Mouse (Mus musculus) T-helper 17 cell (primary cell): Measurements from ENCODE around the gene Mon2.

Experiments used
- in situ Hi-C, 2 experiments: fragments of 300-600 bp; cut with MboI, MseI; formaldehyde crosslinking; loops; 1 replicate in 1 of 2; 2 replicates in 1 of 2; pipeline ENCODE4 v1.15.1; 2025; ENCODE audit warnings: high pct_unique_total_duplicates in 2 of 2

Gene Mon2

GRCm38 (mm10) chr10:123076245-123077023 lies at the start of gene Mon2:
Gene Mon2, minus strand, starts transcription at chr10:123076505.
- in situ Hi-C loops = no loop called here

GRCm38 (mm10) chr10:123120666-123121392 lies 44.5 kb upstream of the Mon2 start:
- in situ Hi-C loops = no loop called here

GRCm38 (mm10) chr10:123116861-123117260 lies 40.6 kb upstream of the Mon2 start:
- in situ Hi-C loops = no loop called here

GRCm38 (mm10) chr10:123113466-123113865 lies 37.2 kb upstream of the Mon2 start:
- in situ Hi-C loops = no loop called here

GRCm38 (mm10) chr10:123112787-123113168 lies 36.5 kb upstream of the Mon2 start:
- in situ Hi-C loops = no loop called here

- in situ Hi-C loops = no loop called here
Observed at GRCm38 (mm10) chr10:123112056-123112786, 35.9 kb upstream of the Mon2 start.

GRCm38 (mm10) chr10:123110548-123110947 lies 34.2 kb upstream of the Mon2 start:
- in situ Hi-C loops = no loop called here

GRCm38 (mm10) chr10:123108527-123108926 lies 32.2 kb upstream of the Mon2 start:
- in situ Hi-C loops = no loop called here

GRCm38 (mm10) chr10:123108121-123108520 lies 31.8 kb upstream of the Mon2 start:
- in situ Hi-C loops = no loop called here

- in situ Hi-C loops = no loop called here
Observed at GRCm38 (mm10) chr10:123101303-123101702, 25.0 kb upstream of the Mon2 start.

- in situ Hi-C loops = no loop called here
Observed at GRCm38 (mm10) chr10:123100584-123100983, 24.3 kb upstream of the Mon2 start.

- in situ Hi-C loops = loop anchor here (5.0 kb wide), 2 partner anchors 292 to 537 kb away; no protein-coding TSS in a partner anchor
Observed at GRCm38 (mm10) chr10:123094504-123094903, 18.2 kb upstream of the Mon2 start.

- in situ Hi-C loops = loop anchor here (5.0 kb wide), 2 partner anchors 290 to 535 kb away; no protein-coding TSS in a partner anchor
Observed at GRCm38 (mm10) chr10:123092577-123092976, 16.3 kb upstream of the Mon2 start.

GRCm38 (mm10) chr10:123091737-123092136 lies 15.4 kb upstream of the Mon2 start:
- in situ Hi-C loops = loop anchor here (5.0 kb wide), 2 partner anchors 289 to 534 kb away; no protein-coding TSS in a partner anchor

GRCm38 (mm10) chr10:123089425-123089930 lies 13.2 kb upstream of the Mon2 start:
- in situ Hi-C loops = loop anchor here in 1 of 2 experiments (5.0 kb wide), 1 partner anchor 282 kb away; no protein-coding TSS in a partner anchor

GRCm38 (mm10) chr10:123086847-123087246 lies 10.5 kb upstream of the Mon2 start:
- in situ Hi-C loops = loop anchor here in 1 of 2 experiments (5.0 kb wide), 1 partner anchor 280 kb away; no protein-coding TSS in a partner anchor

- in situ Hi-C loops = loop anchor here in 1 of 2 experiments (5.0 kb wide), 1 partner anchor 278 kb away; no protein-coding TSS in a partner anchor
Observed at GRCm38 (mm10) chr10:123084900-123085641, 8.8 kb upstream of the Mon2 start.

GRCm38 (mm10) chr10:123084307-123084706 lies 8.0 kb upstream of the Mon2 start:
- in situ Hi-C loops = no loop called here

- in situ Hi-C loops = no loop called here
Observed at GRCm38 (mm10) chr10:123075751-123076242, 508 bp downstream of the Mon2 start.

GRCm38 (mm10) chr10:123071997-123072396 lies 4.3 kb downstream of the Mon2 start:
- in situ Hi-C loops = no loop called here
